Mouse (Mus musculus): ENCODE measurements around the gene Ppp1r14a.

The Ppp1r14a gene

DNA sequence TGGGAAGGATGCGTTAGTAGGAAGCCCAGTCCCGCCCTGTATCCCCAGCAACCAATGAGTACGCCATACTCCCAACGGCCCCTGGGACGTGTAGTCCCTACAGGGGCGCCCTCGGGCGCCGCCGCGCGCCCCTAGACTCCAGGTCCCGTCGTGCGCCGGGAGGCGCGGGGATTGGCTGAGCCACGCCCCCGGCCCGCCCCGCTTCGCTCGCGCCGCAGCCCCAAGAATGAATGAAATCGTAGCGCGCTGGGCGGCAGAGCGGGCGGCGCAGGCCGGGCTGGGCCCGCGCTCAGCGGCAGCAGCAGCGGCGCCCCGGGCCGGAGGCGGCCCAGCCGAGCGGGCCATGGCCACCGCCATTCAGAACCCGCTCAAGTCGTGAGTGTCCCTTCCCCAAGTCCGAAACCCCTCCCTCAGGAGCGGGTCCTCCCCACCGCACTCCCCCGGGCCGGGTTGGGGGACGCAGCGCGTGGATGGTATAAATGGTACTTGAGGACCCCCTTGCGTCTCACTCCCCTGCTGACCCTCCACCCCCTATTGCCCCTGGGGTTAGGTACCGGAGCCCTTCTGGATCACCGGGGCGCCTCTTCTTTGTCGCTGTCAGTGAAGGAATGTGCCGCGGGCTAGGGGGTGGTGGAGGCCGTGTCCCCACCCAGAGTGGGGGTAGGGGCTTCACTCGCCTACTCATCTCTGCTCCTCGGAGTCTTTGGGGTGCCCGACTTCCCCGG is 14.8 kb downstream of the Ppp1r14a start, which contains the start of gene Dpf1:
Gene Dpf1 (plus strand): TSS at position 214 of the 725 bp plus-strand sequence.
- peak; percentile 82 for DNase-seq (ENCODE audit: extremely low spot score)

DNA sequence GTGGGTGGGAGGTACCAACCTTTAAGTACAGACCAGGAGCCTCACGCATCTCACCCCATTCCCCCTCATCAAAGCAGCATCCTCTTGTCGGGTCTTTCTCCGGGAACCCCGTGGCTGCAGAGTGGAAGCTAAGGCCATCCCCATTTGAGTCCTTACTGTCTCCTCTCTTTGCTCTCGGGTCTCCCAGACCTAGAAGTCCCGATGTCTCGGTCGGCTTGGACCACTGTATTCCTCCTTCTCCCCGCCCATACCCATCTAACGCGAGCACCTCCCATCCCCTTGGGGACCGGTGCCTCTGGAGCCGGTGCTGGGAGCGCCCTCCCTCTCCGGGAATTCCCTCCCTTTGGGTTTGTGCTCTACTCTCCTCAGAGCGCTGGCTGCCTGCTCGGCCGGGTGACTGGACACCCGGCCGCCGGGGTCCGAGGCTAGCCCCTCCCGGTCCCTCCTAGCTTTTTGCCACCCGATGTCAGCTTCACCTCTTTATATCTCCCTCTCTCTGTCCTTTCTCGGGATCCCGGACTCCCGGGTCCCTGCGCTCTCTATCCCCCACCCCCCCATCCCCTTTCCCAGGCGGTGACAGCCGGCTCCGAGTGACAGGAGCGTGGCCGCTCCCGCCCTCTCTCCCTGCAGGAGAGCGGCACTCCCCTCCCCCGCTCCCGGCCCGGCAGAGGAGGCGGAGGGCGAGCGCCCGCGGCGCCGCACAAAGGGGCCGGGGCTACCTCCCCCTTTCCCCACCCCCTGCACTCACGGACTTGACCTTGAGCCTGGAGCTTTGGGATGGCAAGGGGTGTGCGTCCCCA is 15.6 kb downstream of the Ppp1r14a start:
- peak; percentile 56 for DNase-seq (ENCODE audit: extremely low spot score)

DNA sequence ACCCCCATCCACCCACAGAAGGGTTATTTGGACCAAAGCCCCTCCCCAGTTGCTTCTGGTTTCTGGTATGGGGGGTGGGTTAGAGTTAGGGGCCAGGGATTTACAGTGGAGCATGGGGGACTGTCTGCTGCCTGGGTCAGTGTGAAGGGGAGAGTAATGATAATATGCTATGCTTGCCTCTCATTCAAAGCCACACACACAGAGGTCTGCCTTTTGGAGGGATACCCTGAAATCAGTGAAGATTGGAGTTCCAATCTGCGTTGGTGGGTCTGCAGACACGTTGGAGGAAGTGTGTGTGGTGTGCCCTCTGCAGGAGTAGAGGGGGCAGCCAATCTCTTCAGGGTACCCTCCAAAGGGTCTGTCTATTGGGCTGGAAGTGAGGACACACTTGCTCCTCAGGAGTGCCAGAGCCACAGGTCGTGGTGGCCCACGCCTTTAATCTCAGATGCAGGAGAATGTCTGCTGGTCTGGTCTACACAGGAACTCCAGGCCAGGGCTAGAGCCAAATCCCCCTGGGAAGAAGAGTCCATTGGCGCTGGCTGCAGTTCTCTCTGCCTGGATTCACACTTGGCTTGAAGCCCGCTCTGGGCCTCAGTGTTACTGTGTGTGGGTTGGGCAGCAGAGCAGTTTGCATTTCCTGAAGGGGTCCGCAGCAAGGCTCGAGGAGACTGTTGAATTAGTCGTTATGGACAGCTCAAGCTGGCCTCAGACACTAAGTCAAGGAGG is 16.3 kb downstream of the Ppp1r14a start:
- DNase-seq (ENCODE audit: extremely low spot score): no peak

DNA sequence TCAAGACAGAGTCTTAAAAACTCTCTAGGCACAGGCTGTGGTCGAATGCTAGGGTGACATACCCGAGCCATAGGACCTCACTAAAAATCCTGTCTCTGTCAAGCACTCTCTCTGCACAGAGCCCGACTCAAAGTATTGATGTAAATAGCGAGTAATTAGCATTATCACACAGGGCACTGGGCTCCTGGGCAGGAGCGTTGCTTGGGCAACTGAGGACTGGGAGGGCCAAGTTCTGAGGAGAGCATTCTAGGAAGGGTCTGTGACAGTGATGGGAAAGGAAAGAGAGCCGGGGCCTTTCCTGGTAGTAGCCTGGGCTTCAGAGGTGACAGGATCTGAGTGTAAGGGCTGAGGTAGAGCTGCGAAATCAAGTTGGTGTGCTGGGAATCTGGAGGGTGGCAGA is 17.0 kb downstream of the Ppp1r14a start:
- no peak for DNase-seq (ENCODE audit: extremely low spot score)

DNA sequence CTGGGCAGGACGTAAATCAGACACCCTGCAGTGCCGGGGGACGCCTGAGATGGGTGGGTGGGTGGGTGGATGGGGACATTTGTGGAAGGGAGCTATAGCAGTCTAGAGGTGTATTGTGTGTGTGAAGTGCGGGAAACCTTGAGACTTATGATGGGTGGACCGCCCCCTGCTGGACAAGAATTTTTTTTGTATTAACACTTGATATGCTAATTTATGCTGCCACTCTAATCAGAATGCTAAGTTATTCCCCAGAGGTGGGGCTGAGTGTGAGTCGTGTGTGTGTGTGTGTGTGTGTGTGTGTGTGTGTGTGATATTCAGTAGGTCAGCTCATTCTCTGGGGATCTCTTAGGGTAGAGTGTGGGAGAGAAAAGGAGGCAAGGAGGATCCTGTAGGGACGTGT is 17.5 kb downstream of the Ppp1r14a start:
- peak; percentile 54 for DNase-seq (ENCODE audit: extremely low spot score)

DNA sequence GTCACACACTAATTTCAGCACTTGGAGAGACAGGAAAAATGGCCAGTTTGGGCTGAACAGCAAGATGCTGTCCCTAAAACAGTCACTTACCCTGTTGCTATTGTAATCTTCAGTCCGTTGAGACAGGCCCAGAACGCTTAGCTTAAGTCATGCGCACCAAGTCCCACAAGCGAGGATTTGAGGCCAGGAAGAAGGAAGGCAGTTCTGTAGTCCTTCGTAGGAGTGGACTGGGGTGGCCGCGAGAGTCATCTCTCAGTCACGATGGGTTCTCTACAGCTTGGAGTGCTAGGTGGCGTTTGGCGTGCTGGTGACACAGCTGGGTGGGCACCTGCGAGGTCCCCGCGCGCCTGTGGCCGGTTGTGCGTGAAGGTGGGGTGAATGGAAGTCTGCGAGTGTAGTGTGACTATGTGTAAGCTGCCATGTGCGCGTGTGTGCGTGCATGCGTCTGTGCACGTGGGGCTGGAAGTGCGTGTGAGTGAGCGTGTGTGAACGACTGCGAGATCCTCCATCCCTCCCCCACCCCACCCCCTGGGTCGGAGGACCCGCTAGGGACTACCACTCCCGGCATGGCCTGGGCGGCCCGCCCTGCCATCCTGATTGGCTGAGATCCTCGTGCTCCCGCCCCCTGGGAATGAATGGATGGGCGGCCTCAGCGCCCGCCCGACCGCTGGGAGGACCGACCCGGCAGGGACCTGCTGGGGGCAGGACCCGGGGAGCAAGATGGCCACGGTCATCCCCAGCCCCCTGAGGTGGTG is 18.4 kb downstream of the Ppp1r14a start:
- DNase-seq (ENCODE audit: extremely low spot score): peak; percentile 91

DNA sequence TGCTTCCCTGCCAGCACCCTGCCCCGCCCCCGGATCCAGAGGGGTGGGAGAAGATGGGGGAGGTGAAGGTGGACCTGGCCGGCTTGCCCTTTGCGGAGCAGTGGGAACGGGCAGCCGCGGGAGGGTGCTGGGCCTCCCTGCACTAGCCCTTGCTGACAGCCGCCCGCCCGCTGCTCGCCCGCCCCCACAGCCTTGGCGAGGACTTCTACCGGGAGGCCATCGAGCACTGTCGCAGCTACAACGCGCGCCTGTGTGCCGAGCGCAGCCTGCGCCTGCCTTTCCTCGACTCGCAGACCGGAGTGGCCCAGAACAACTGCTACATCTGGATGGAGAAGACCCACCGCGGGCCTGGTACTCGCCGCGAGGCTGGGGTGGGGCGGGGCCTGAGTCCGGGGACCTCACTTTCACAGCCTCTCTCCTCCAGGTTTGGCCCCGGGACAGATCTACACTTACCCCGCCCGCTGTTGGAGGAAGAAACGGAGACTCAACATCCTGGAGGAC is 20.2 kb downstream of the Ppp1r14a start:
- DNase-seq (ENCODE audit: extremely low spot score): peak; percentile 57

DNA sequence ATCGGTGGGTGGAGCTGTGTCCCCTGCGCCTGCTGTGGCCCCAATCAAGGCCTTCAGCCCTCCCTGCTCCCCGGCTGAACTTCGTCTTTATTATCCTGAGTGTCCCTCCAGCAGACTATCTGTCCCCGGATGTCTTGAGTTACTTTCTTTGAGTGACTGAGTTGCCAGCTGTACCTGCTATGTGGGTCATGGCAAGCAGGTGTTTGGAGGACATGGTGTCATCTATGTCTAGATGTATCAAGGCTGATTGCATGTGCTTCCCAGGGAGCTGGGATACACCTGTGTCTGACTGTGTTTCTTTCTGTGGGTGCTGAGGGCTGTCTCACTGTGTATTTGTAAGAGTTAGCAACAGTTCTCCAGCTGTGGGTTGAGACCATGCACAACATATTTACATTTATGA is 20.6 kb downstream of the Ppp1r14a start:
- DNase-seq (ENCODE audit: extremely low spot score): no peak

DNA sequence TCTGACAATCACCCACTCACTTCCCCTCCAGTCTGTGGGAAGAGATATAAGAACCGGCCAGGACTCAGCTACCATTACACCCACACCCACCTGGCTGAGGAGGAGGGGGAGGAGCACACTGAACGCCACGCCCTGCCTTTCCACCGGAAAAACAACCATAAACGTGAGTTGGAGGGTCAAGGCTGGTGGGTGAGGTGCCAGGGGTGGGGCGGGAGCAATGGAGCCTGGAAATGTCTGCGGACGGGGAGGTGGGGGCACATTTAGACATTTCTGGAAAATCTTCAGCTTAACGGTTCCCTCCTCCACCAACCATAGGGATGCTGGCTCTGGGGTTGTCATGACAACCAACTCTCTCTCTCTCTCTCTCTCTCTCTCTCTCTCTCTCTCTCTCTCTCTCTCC is 23.9 kb downstream of the Ppp1r14a start:
- no peak for DNase-seq (ENCODE audit: extremely low spot score)

DNA sequence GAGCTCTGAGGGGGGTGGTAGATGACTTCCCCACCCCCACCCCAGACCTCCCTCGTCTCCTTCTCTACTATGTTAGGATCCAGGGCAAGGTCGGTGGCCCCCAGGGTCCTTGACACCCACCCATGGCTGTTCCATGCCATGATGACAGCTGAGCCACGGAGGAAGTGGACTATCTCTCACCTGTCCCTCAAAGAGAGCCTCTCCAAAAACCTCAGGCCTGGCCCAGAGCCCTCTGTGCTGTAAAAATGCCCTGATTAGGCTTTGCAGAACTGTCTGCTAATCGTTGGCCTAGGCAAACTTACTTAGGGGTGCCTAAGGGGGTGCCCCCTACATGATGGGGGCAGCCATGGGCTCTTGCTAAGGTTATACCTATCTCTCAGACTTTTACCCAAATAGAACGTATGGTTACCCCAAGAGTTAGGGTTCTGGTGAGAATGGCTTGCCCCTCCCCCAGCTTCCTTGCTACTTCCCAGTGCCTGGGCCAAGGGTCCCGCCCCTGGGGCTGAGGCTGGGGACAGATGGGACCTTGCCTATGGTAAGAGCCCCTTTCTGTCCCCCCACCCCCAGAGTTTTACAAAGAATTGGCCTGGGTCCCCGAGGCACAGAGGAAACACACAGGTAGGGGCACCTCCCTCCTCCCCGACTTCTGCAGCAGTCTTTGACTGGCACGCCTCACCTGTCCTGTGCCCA is 24.6 kb downstream of the Ppp1r14a start:
- no peak for DNase-seq (ENCODE audit: extremely low spot score)

DNA sequence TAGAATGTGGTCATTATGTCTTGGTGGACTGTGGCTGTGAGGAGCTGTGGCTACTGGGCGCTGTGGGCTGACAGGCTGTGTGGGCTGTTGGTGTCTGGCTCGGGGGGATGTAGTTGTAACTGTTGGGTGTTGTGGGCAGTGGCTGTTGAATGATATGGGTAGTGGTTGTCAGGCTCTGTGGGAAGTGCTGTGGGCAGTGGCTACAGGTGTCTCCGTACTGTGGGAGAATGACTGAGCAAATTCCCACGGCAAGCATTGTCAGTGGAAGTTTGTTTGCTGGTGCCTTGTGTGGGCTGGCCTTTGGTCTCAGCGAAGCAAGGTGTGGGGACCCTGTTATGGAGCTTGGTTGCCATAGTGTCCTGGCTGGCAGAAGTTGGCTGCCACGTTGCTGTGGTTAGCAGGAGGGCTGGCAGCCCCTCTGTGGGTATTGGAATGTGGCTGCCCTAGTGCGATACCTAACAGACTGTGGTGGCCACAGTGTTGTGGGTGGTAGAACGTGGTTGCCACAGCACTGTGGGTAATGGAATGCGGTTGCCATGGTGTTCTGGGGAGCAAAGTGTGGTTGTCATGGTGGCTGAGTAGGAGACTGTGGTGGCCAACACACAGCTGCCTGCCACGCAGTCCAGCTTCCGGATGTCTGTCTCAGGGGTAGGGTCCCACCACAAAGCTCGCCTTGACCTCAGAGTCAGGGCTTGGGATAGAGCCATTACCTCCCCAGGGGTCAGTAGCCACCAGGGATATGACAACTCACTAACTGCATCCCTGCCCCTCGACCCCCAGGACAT is 25.9 kb downstream of the Ppp1r14a start:
- peak; percentile 46 for DNase-seq (ENCODE audit: extremely low spot score)

DNA sequence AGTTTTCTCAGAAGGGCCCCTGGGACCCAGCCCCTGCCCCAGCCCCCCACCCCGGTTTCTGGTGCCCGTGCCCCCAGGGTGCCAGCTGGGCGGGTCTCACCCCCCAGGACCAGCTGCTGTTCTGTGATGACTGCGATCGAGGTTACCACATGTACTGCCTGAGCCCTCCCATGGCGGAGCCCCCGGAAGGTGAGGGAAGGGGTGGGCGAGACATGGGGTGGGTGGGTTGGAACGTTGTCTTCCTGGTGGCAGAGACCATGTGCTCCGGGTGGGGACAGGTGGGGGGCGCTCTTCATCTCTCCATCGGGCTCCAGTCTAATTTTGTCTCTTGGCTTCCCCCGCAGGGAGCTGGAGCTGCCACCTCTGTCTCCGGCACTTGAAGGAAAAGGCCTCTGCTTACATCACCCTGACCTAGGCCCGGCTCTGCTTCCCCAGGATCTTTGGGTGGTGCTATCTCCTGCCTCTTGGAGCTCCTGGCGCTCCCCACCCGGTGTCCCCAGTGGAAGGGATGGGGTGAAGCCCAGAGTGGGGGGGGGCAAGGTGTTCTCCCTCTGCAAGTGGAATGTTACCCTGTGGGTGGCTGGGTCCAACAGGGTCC is 27.1 kb downstream of the Ppp1r14a start:
- DNase-seq (ENCODE audit: extremely low spot score): no peak

DNA sequence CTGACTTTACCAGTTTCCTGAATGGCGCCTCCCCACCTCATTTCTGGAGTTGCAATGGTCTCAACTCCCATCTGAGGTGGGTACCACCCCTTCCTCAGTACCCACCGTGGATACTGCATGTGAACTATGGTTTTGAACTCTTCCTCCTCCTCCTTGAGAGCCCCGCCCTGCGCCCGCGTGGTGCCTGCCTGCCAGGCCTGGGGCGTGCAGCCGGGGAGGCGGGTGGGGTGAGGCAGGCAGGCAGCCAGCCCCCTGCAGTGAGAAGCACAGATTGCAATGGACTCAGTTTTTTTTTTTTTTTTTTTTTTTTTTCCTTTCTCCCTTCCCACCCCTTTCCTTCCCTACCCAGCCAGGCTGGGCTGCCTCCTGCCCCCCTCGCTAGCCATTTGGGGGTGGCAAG is 27.9 kb downstream of the Ppp1r14a start:
- DNase-seq (ENCODE audit: extremely low spot score): peak; percentile 66

DNA sequence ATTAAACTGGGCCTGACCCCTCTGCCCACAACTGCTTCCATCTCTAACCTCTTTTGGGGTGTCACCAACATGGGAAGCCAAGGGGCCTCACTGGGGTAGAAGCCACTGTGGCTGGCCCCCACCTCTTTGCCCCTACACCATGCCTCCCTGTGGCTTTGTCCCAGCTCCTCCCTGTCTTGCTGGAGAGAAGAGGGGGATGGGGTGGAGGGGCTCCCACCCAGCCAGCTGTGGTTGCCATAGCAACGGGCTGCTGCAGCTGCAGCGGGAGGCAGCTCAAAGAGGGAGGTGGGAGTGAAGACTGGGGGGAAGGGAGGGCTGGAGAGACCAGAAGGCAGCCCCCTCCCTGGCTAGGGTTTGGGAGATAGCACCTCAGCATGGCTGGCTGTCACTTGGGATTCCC is 28.4 kb downstream of the Ppp1r14a start:
- peak; percentile 90 for DNase-seq (ENCODE audit: extremely low spot score)

DNA sequence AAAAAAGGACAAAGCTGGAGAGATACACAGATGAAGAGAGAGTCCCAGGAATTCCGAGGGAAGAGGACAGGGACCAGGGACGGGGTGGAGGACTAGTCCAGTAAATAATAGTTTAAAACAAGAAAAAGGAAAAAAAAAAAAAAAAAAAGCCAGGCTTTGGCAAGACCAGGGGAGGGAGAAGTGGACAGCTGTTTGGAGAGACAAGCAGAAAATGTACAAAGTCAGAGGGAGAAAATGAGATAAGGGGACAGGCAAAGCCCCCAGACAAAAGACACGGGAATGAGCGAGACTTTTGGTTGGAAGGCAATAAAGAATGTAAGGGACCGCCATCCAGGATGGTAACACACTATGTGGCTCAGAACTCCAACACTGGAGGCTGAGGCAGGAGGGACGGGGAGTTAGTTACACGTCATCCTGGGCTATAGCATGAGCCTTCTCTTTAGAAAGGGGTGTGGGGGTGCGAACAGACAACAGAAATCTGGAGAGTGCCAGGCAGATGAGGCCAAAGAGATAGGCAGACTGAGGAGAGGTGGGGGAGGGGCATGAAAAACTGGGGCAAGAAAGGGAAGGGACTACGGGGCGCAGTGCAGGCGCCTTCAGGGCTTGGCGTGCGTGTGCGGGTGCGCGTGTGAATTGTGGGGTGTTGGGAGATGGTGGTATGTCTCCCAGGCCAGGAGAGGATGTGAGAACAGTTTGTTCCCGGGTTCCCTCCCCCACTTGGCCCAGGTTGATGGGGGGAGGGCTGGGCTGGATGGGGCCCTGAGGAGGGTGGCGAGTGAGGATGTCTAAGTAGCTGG is 29.2 kb downstream of the Ppp1r14a start:
- DNase-seq (ENCODE audit: extremely low spot score): peak; percentile 59

DNA sequence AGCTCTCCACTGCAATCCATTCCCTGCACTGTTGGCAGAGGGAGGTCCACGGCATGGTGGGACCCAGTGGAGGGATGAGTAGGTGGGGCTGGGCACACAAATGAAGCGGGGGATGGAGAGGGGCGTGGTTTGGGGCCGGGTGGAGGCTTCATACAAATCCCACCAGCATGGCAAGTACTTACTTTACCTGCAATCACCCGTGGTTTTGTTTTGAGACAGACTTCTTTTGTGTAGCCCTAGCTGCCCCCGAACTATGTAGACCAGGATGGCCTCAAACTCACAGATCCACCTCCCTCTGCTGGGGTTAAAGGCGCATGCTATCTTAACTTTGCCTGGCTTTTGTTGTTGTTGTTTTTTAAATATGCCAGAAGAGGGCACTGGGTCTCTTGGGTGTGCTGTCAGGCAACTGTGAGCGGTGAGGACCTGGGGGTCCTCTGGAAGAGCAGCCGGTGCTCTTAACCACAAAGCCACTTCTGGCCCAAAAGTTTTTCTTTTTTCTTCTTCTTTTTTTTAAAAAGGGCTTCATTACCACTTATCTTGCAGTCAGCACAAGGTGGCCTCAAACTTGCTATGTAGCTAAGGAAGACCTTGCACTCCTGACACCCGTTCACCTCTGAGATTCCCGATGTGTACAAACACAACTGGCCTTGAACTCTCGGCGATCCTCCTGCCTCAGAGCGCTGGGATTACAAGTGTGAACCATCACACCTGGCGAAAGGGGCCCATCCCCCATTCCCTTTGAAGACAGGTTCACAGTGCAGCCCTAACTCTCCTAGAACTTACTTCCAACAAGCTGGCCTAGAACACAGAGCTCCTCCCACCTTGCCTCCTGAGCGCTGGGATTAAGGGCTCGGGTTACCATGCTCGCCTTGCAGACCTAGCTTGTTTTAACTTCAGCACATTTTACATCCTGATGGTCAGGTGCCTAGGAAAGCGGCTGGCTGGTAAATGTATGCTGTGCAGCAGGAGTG is 30.5 kb downstream of the Ppp1r14a start:
- DNase-seq (ENCODE audit: extremely low spot score): peak; percentile 61

DNA sequence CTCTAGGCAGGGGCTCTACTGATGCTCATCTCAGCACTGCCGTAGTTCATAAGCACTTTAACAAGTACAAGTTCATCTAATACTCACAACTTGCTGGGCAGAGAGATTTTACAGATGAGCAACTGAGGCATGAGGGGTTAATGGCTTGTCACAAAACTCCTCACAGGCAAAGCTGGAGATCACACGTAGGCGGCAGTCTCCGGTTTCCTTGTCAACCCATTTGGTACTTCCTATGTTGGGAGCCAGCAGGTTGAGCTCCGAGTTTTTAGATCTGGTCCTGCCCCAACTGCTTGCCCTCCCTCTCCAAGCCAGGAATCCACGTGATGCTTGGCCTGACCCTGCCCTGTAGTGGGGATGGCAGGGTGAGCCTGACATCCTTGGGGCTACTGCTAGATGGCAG is 38.0 kb downstream of the Ppp1r14a start:
- DNase-seq (ENCODE audit: extremely low spot score): no peak

DNA sequence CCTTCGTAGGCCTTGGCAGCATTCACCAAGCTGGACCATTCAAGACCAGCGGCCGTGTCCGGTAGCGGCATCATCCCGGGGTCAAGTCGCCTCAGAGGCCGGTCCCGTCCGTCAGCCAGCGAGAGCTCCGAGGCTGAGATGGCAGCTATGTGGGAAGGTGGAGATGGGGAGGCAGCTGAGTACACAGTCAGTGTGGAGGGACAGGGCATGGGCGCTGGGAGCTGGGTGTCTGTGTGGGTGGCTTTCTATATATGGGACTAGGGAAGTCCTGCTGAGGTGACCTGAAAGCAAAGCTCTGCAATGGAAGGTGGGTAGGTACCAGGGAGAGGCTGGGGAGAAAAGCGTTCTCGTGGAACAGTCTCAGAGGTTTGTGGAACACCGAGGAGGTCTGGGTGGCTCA is 39.9 kb downstream of the Ppp1r14a start:
- DNase-seq (ENCODE audit: extremely low spot score): no peak
